Mouse (Mus musculus) forebrain, embryonic 16.5 days (tissue): Measurements from ENCODE around the gene Arhgap27. TPM values are rescaled to one million over a fixed set of nuclear protein-coding genes. Genes with fewer than 3 reads are reported as not detected.

ENCODE experiments used
- ATAC-seq: fragments of 200-750 bp; cut with Nextera tagmentation; 2 replicates; pipeline ENCODE4 v1.8.0; 2017; ENCODE audit warnings: mild to moderate bottlenecking, moderate library complexity
- H3K27ac ChIP-seq: fragments of 300-500 bp; sonication (generic); 2 replicates; pipeline ENCODE4 v1.5.1; 2014; ENCODE audit warnings: low read length, control low read depth
- H3K27me3 ChIP-seq: fragments of 300-500 bp; sonication (generic); replicated peaks from 2 replicates; pipeline ENCODE4 v1.6.1; 2014; ENCODE audit warnings: low read length; ENCODE audit not compliant: control insufficient read depth, insufficient read depth
- H3K36me3 ChIP-seq: fragments of 300-500 bp; sonication (generic); 2 replicates; pipeline ENCODE4 v1.6.1; 2014; ENCODE audit not compliant: control insufficient read depth, insufficient read depth
- H3K4me1 ChIP-seq: fragments of 300-500 bp; sonication (generic); replicated peaks from 2 replicates; pipeline ENCODE4 v1.6.1; 2014; ENCODE audit warnings: low read length; ENCODE audit not compliant: control insufficient read depth, insufficient read depth
- H3K4me2 ChIP-seq: fragments of 300-500 bp; sonication (generic); 2 replicates; pipeline ENCODE4 v1.6.1; 2014; ENCODE audit warnings: mild to moderate bottlenecking, low read length, control low read depth
- H3K4me3 ChIP-seq: fragments of 300-500 bp; sonication (generic); replicated peaks from 2 replicates; pipeline ENCODE4 v1.5.1; 2014; ENCODE audit warnings: mild to moderate bottlenecking, low read length, control low read depth
- H3K9ac ChIP-seq: fragments of 300-500 bp; sonication (generic); replicated peaks from 2 replicates; pipeline ENCODE4 v1.6.1; 2014; ENCODE audit warnings: low read depth, low read length, control low read depth
- H3K9me3 ChIP-seq: fragments of 300-500 bp; sonication (generic); 2 replicates; pipeline ENCODE4 v1.6.1; 2016; ENCODE audit warnings: low read length; ENCODE audit not compliant: control insufficient read depth
- WGBS: fragments of 180-500 bp; shearing (Covaris S2); extraction: QIAGEN DNeasy Blood & Tissue Kit; methylation state at CpG from one replicate; pipeline ENCODE4 v1.1.7; 2014; 5-methylcytosine and 5-hydroxymethylcytosine counted together
- polyA plus RNA-seq: library from polyadenylated mRNA; unstranded; fragments of >200 nt; fragmentation: Nextera tagmentation; extraction: Ambion mirVana; gene quantifications from 2 replicates; pipeline ENCODE4 v1.2.1, GENCODE M21; 2015

Arhgap27 gene
- polyA plus RNA-seq, 1 experiment from 2014 or later = 3.0 TPM

DNA sequence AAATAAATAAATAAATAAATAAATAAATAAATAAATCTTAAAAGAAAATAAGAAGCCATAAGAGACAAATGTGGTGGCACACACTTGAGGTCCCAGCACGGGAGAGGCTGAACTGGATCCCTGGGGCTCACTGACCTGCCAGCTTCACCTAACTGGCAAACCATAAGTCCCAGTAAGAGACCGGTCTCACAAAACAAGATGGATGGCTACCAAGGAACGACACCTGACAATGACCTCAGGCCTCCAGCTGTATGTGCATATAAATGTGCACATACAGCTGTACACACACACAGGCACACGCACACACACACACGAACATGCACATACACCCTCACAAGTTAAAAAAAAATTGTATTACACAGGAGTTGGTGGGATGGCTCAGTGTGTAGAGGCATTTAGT is 76.6 kb downstream of the Arhgap27 start:
- no peak for ATAC-seq
- Histone ChIP-seq H3K4me3 (no peak overlapping the region), H3K27me3 (no peaks in the 10 kb centered on the region), H3K9me3 (no peaks in the 10 kb centered on the region), H3K36me3 (no peaks in the 10 kb centered on the region), H3K4me2 (no peak overlapping the region), H3K4me1 (peaks cover 2% of the 10 kb centered on the region), H3K9ac (no peak overlapping the region), H3K27ac (no peak overlapping the region)
- 90% methylated on average over 5 of the region's 5 CpGs for WGBS

DNA sequence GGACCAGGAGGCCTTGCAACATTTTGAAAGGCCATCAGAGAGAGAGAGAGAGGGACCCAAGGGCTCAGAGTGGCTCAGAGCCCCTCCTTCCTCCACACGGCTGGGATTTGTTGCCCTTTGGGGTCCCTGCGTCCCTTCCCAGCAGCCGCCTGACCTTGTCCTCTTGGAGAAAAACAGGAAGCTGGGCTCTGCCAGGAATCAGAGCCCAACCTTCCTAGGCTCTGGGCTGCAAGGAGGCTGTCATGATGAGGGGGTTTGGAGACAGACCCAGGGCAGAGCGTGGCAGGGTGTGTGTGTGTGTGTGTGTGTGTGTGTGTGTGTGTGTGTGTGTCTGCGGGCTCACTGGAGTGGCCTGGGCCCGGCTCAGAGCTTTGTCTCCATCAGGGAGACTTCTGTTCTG is 77.5 kb downstream of the Arhgap27 start:
- Histone ChIP-seq H3K9ac (no peak overlapping the region), H3K27me3 (no peaks in the 10 kb centered on the region), H3K4me2 (no peak overlapping the region), H3K36me3 (no peaks in the 10 kb centered on the region), H3K4me3 (no peak overlapping the region), H3K4me1 (no peaks in the 10 kb centered on the region), H3K27ac (no peak overlapping the region), H3K9me3 (no peaks in the 10 kb centered on the region)
- no peak for ATAC-seq
- 63% methylated on average over 6 of the region's 6 CpGs for WGBS

DNA sequence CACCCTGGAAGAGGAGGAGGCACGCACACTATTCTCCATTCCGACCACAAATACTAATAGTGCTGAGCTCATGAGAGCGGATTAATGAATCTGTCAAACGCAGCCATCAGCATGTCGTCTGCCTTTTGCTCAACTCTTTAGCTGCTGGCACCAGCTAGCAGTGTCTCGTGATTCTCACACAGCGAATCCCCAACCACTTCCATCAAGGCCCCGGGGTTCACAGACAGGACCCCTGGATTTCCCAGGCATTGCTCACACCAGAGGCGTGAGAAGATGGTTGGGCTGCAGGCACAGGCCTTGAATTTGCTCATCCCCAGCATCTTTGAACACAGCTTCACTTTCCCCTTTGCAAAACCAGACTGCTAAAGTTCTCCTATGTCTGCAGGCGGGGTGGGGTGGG is 78.2 kb downstream of the Arhgap27 start:
- 86% methylated on average over 10 of the region's 10 CpGs for WGBS
- no peaks in the 10 kb centered on the region for H3K4me1 ChIP-seq
- H3K27ac ChIP-seq = no peak overlapping the region
- no peak for ATAC-seq
- H3K4me3 ChIP-seq = no peak overlapping the region
- H3K9ac ChIP-seq = no peak overlapping the region
- no peaks in the 10 kb centered on the region for H3K9me3 ChIP-seq
- H3K4me2 ChIP-seq = no peak overlapping the region
- no peaks in the 10 kb centered on the region for H3K27me3 ChIP-seq
- H3K36me3 ChIP-seq = no peaks in the 10 kb centered on the region

DNA sequence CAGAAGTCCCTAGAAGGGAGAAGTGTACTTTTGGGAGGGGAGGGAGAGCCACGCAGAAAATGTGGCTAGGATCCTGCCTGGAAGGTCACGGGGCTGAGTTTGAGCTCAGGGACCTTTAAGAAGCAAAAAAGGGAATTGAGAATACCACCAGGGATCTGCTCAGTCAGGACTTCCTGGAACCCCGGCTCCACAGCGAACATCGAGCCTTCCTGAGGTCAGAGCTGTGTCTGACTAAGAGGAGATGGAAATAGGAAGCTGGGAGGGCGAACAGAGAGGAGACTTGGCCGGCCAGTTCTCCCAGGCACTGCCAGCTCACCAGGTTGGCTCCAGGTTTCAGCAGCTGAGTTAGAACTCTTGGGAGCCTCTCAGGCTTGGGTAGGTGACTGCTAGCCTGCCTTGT is 81.7 kb downstream of the Arhgap27 start:
- Histone ChIP-seq H3K4me2 (no peak overlapping the region), H3K4me3 (no peak overlapping the region), H3K27ac (no peak overlapping the region), H3K36me3 (no peaks in the 10 kb centered on the region), H3K9me3 (no peaks in the 10 kb centered on the region), H3K27me3 (no peaks in the 10 kb centered on the region), H3K4me1 (no peaks in the 10 kb centered on the region; the same call in 1 of the 2 replicates), H3K9ac (no peak overlapping the region)
- 79% methylated on average over 7 of the region's 7 CpGs for WGBS
- ATAC-seq = no peak

Other genes starting within 250 kb of the Arhgap27 start
- 3.5 and 4.1 TPM in 2 replicates for gene Hexim1, start 247.5 kb downstream of the Arhgap27 start, polyA plus RNA-seq
- gene Hexim2, start 231.3 kb downstream of the Arhgap27 start, polyA plus RNA-seq = 19.9 and 25.9 TPM in 2 replicates
- gene Fmnl1, start 192.6 kb downstream of the Arhgap27 start, polyA plus RNA-seq = 2.7 and 6.7 TPM in 2 replicates
- 0.73 and 1.5 TPM in 2 replicates for gene 1700023F06Rik, start 155.1 kb downstream of the Arhgap27 start, polyA plus RNA-seq
- gene Spata32, start 145.3 kb downstream of the Arhgap27 start, polyA plus RNA-seq = 0.22 TPM in 1 of 2 replicates, not detected in the other
- gene Map3k14, start 96.2 kb downstream of the Arhgap27 start, polyA plus RNA-seq = 2.8 and 4.8 TPM in 2 replicates
- gene Plekhm1, start 49.0 kb upstream of the Arhgap27 start, polyA plus RNA-seq = 10.3 and 11.3 TPM in 2 replicates
- gene Lrrc37a, start 140.9 kb upstream of the Arhgap27 start, polyA plus RNA-seq = not detected in 2 replicates